Mouse (Mus musculus) thymus, postnatal 25 days (tissue): ENCODE results near the gene Efna3.

Experiments used
- DNase-seq: peaks from one replicate; pipeline ENCODE4 v3.0.0; 2022

Efna3 gene

GRCm38 (mm10) chr3:89282291-89282643 lies 40.5 kb downstream of the Efna3 start:
- DNase-seq = no peak

- peak; percentile 85 for DNase-seq
Observed at GRCm38 (mm10) chr3:89281579-89282290, 41.0 kb downstream of the Efna3 start.

GRCm38 (mm10) chr3:89280606-89281511 lies 41.9 kb downstream of the Efna3 start, which contains the start of gene Efna1:
TSS of gene Efna1 (minus strand) at chr3:89281142.
- no peak for DNase-seq

GRCm38 (mm10) chr3:89280050-89280605 lies 42.6 kb downstream of the Efna3 start:
- DNase-seq = no peak

- DNase-seq = no peak
Observed at GRCm38 (mm10) chr3:89279153-89279890, 43.4 kb downstream of the Efna3 start.

GRCm38 (mm10) chr3:89278643-89279042 lies 44.1 kb downstream of the Efna3 start:
- no peak for DNase-seq

GRCm38 (mm10) chr3:89278107-89278506 lies 44.7 kb downstream of the Efna3 start:
- DNase-seq = no peak

GRCm38 (mm10) chr3:89277281-89278021 lies 45.3 kb downstream of the Efna3 start:
- DNase-seq = no peak

GRCm38 (mm10) chr3:89276061-89276460 lies 46.7 kb downstream of the Efna3 start:
- DNase-seq = no peak

- DNase-seq = no peak
Observed at GRCm38 (mm10) chr3:89271760-89272159, 51.0 kb downstream of the Efna3 start.

- DNase-seq = no peak
Observed at GRCm38 (mm10) chr3:89270891-89271290, 51.9 kb downstream of the Efna3 start.

GRCm38 (mm10) chr3:89270051-89270755 lies 52.6 kb downstream of the Efna3 start, which contains the start of gene Slc50a1:
TSS of gene Slc50a1 (minus strand) at chr3:89270570.
- peak; percentile 86 for DNase-seq

GRCm38 (mm10) chr3:89268916-89269315 lies 53.8 kb downstream of the Efna3 start:
- DNase-seq = no peak

- peak; percentile 81 for DNase-seq
Observed at GRCm38 (mm10) chr3:89266439-89266893, 56.3 kb downstream of the Efna3 start.
